Mouse (Mus musculus): Measurements from ENCODE around the gene Tspan32.

DNA sequence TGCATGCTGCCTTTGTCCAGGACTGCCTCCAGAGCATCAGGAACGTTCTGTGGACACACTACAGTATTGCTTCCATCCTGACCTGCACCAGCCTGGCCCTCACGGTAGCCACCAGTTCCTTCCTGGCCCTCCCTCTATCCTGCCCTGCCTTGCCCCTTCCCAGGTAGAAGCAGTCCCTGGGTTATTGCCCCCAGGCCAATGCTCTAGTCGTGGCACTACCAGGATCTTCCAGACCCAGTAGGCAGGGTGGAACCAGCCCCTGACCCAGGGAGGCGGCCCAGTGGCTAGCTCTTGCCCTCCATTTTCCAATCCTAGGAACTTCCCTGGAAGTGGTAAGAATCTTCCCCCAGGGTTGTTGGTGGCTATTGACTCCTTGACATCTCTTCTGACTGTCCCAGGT lies 12.3 kb downstream of the Tspan32 start:
- TF ChIP-seq CTCF (IDR thresholded peaks at IDR 0.05) (no peak), EP300 (IDR thresholded peaks at IDR 0.05; ENCODE audit: insufficient read depth, low read depth, low read length) (no peak)
